Mouse (Mus musculus): ENCODE measurements at regions not wholly inside any gene's neighbourhood (a gene's known extent, or its start where the extent isn't known, plus 50 kb on each side); places are given as distances from the start of the nearest gene placed in this dataset.

DNA sequence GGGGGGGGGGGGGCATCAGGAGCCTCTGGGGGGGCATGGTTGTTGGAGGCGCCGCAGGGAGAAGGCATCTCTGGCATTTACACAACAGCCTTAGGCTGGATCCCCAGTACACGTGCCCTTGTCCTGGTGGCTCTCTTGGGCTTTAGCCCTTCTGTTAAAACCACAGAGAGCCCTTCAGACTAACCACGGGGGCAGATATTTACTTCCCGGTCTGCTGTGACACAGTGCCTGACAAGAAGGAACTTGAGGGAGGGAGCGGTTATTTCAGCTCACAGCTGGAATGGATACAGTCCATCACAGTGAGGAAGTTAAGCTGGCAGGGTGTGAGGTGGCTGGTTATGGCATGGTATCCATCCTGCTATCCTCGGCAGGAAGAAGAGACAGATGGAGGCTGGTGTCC, 71.0 kb upstream of the Gm11733 start:
- Histone ChIP-seq H3K4me3 (replicated peaks; ENCODE audit: low read depth, low read length) (no peak overlapping the region), H3K4me2 (ENCODE audit: low read length) (no peak overlapping the region), H3K27ac (replicated peaks; ENCODE audit: low read depth, low read length) (no peak overlapping the region), H3K9ac (replicated peaks; ENCODE audit: low read length) (no peak overlapping the region), H3K4me1 (ENCODE audit: control insufficient read depth, insufficient read depth, low read length) (peaks cover 57% of the 10 kb centered on the region), H3K9me3 (ENCODE audit: control insufficient read depth, low read length) (no peaks in the 10 kb centered on the region), H3K27me3 (ENCODE audit: control insufficient read depth, insufficient read depth, low read length) (no peaks in the 10 kb centered on the region), H3K36me3 (ENCODE audit: control insufficient read depth, insufficient read depth, low read length) (no peaks in the 10 kb centered on the region)
- WGBS: 32% methylated on average over 7 of the region's 7 CpGs
- ATAC-seq (ENCODE audit: low FRiP score, low TSS enrichment): no peak
- DNase-seq: no peak

DNA sequence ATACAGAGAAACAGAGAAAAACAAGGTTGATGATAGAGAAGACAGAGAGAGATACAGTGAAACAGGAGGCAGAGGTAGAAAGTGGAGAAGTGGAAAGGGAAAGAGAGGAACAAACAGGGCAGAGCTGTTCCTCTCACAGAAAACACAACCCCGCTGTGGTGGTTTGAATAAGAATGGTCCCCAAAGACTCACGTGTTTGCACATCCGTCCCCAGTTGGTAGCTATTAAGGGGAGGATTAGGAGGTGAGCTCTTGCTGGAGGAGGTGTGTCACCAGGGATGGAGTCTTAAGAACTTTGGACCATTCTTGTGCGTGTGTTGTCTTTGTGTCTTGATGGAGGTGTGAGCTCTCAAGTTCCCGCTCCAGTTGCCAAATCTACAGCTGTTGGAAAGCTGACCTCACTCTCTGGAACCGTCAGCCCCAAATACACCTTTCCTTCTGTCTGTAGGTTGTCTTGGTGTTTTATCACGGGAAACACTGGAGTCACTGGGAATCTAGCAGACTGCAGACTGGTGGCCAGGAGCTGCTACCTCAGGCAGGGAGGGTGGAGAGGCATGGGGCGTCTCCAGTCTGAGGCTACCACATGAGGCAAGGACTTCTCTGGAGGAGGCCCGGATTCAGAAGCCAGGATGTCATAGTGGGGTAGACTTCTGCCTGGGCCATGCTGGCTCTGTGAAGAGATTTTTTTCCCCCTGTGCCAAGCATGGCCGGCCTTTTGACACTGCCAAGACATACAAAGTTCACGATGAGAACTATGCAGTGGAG, 70.0 kb upstream of the Gm11733 start:
- Histone ChIP-seq H3K4me2 (ENCODE audit: low read length) (peak overlapping the region; percentile 53), H3K9me3 (ENCODE audit: control insufficient read depth, low read length) (no peaks in the 10 kb centered on the region), H3K4me3 (replicated peaks; ENCODE audit: low read depth, low read length) (no peak overlapping the region), H3K27me3 (ENCODE audit: control insufficient read depth, insufficient read depth, low read length) (no peaks in the 10 kb centered on the region), H3K9ac (replicated peaks; ENCODE audit: low read length) (no peak overlapping the region), H3K36me3 (ENCODE audit: control insufficient read depth, insufficient read depth, low read length) (no peaks in the 10 kb centered on the region), H3K27ac (replicated peaks; ENCODE audit: low read depth, low read length) (peak overlapping the region; percentile 78; the same call in 1 of the 2 replicates), H3K4me1 (ENCODE audit: control insufficient read depth, insufficient read depth, low read length) (peaks cover 47% of the 10 kb centered on the region)
- DNase-seq (peak; percentile 19), ATAC-seq (ENCODE audit: low FRiP score, low TSS enrichment) (no peak)
- WGBS: 13% methylated on average over 11 of the region's 11 CpGs

DNA sequence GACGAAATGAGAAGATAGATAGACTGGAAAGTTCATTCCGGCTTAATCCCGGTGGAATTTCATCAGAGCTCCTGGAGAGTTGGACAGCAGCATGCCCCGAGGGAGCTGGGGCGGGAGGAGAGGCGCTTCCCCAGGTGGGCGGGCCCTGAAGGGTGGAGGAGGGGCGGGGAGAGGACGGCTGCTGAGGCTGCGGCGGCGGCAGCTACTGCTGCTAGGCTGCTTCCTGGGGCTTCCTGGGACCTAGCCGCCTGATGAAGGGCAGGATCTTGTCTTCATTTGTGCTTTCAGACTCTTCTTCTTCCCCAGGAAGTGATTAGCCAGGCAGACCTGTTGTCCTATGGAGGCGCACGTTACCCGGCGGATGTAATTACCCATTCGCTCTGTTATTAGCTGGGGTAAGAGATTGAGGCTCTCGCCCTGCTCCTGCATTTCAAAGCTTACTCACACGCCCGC, 69.3 kb upstream of the Gm11733 start:
- Histone ChIP-seq H3K9me3 (ENCODE audit: control insufficient read depth, low read length) (no peaks in the 10 kb centered on the region), H3K4me3 (replicated peaks; ENCODE audit: low read depth, low read length) (peak overlapping the region; percentile 25), H3K36me3 (ENCODE audit: control insufficient read depth, insufficient read depth, low read length) (no peaks in the 10 kb centered on the region), H3K4me1 (ENCODE audit: control insufficient read depth, insufficient read depth, low read length) (peaks cover 44% of the 10 kb centered on the region), H3K27ac (replicated peaks; ENCODE audit: low read depth, low read length) (peak overlapping the region; percentile 78), H3K27me3 (ENCODE audit: control insufficient read depth, insufficient read depth, low read length) (no peaks in the 10 kb centered on the region), H3K9ac (replicated peaks; ENCODE audit: low read length) (peak overlapping the region; percentile 37; the same call in 1 of the 2 replicates), H3K4me2 (ENCODE audit: low read length) (peak overlapping the region; percentile 53)
- under 1% methylated on average over 21 of the region's 21 CpGs for WGBS
- DNase-seq: peak; percentile 81
- ATAC-seq (ENCODE audit: low FRiP score, low TSS enrichment): 0 out of 2 replicates have a peak, but pooled peaks have one; percentile 40

DNA sequence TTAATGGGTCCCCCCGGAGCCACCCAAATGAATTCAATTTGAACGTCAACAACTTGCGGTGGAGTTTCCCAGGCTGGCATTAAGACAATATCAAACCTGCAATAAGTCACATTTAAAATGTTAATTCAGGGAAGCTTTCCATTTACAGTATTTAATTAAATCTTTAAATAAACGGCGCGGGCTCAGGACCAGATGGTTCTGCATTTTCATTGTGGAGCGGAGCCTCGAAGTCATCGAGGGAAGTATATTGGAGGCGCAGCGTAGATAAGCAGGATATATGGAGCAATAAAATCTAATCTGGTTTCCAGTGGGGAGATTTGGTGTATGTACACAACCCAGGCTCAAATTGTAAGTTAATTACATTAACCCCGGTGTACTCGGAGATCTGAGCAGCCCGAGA, 68.7 kb upstream of the Gm11733 start:
- H3K9ac ChIP-seq (replicated peaks; ENCODE audit: low read length): no peak overlapping the region; the same call in 1 of the 2 replicates
- H3K4me2 ChIP-seq (ENCODE audit: low read length): peak overlapping the region; percentile 53
- 0 out of 2 replicates have a peak overlapping the region, but pooled peaks have one; percentile 25 for H3K4me3 ChIP-seq (replicated peaks; ENCODE audit: low read depth, low read length)
- no peak; the same call in 1 of the 2 replicates for ATAC-seq (ENCODE audit: low FRiP score, low TSS enrichment)
- H3K9me3 ChIP-seq (ENCODE audit: control insufficient read depth, low read length): no peaks in the 10 kb centered on the region
- 1% methylated on average over 14 of the region's 14 CpGs for WGBS
- H3K27ac ChIP-seq (replicated peaks; ENCODE audit: low read depth, low read length): peak overlapping the region; percentile 78
- peak; percentile 73 for DNase-seq
- no peaks in the 10 kb centered on the region for H3K27me3 ChIP-seq (ENCODE audit: control insufficient read depth, insufficient read depth, low read length)
- H3K36me3 ChIP-seq (ENCODE audit: control insufficient read depth, insufficient read depth, low read length): no peaks in the 10 kb centered on the region
- H3K4me1 ChIP-seq (ENCODE audit: control insufficient read depth, insufficient read depth, low read length): peaks cover 38% of the 10 kb centered on the region

DNA sequence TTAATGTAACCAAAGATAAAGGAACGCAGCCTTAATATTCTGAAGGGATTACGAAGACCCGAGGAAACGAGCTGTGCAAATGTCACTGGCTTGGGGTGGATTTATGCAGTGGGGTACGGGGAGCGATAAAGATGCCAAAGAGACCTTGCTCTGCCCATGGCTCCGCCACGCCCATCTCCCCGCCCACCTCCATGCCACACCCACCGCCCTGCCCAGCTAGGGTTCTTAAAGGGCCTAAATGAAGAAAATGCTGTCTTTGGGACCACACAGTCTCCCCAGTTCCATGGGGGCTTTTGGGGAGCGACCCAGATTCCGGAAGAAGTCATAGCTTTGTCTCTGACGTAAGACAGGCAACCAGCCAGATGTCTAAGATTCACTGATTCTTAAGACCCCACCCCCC, 68.2 kb upstream of the Gm11733 start:
- Histone ChIP-seq H3K27ac (replicated peaks; ENCODE audit: low read depth, low read length) (peak overlapping the region; percentile 78), H3K36me3 (ENCODE audit: control insufficient read depth, insufficient read depth, low read length) (no peaks in the 10 kb centered on the region), H3K4me2 (ENCODE audit: low read length) (peak overlapping the region; percentile 53), H3K9me3 (ENCODE audit: control insufficient read depth, low read length) (no peaks in the 10 kb centered on the region), H3K27me3 (ENCODE audit: control insufficient read depth, insufficient read depth, low read length) (no peaks in the 10 kb centered on the region), H3K4me3 (replicated peaks; ENCODE audit: low read depth, low read length) (no peak overlapping the region), H3K9ac (replicated peaks; ENCODE audit: low read length) (no peak overlapping the region), H3K4me1 (ENCODE audit: control insufficient read depth, insufficient read depth, low read length) (peaks cover 38% of the 10 kb centered on the region)
- WGBS: 10% methylated on average over 13 of the region's 13 CpGs
- ATAC-seq (ENCODE audit: low FRiP score, low TSS enrichment) (no peak), DNase-seq (peak; percentile 67)

DNA sequence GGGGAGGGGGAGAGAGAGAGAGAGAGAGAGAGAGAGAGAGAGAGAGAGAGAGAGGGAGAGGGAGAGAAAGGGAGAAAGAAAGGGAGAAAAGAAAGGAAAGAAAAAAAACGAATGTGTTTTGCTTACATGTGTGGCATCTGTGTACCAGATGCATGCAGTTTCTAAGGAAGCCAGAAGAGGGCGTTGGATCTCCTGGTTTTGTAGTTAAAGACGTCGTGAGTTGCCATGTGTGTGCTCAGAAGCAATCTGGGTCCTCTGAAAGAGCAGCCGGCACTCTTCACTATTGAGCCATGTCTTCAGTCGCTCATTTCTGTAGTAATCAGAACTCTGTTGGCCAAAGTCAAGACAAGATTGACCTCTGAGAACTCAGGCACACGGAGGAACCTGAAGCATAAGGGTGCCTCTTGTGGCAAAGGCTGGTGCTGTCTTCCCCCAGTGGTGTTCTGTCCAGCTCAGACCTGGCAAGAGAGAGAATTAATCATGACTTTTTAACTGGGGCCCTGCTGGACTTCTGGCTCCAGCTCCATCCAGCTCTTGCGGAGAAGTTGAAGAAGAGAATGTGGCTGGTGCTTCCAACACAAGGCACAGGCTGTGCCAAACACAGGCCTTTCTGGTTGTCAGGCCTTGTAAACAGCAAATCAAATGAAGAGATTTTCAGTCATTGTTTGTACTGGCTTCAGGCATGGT, 67.0 kb upstream of the Gm11733 start:
- no peak overlapping the region for H3K4me3 ChIP-seq (replicated peaks; ENCODE audit: low read depth, low read length)
- no peak overlapping the region for H3K4me2 ChIP-seq (ENCODE audit: low read length)
- H3K9me3 ChIP-seq (ENCODE audit: control insufficient read depth, low read length): no peaks in the 10 kb centered on the region
- WGBS: 62% methylated on average over 8 of the region's 8 CpGs
- DNase-seq (no peak), ATAC-seq (ENCODE audit: low FRiP score, low TSS enrichment) (no peak)
- no peaks in the 10 kb centered on the region for H3K36me3 ChIP-seq (ENCODE audit: control insufficient read depth, insufficient read depth, low read length)
- no peak overlapping the region for H3K9ac ChIP-seq (replicated peaks; ENCODE audit: low read length)
- no peaks in the 10 kb centered on the region for H3K27me3 ChIP-seq (ENCODE audit: control insufficient read depth, insufficient read depth, low read length)
- H3K4me1 ChIP-seq (ENCODE audit: control insufficient read depth, insufficient read depth, low read length): peaks cover 38% of the 10 kb centered on the region
- H3K27ac ChIP-seq (replicated peaks; ENCODE audit: low read depth, low read length): no peak overlapping the region

DNA sequence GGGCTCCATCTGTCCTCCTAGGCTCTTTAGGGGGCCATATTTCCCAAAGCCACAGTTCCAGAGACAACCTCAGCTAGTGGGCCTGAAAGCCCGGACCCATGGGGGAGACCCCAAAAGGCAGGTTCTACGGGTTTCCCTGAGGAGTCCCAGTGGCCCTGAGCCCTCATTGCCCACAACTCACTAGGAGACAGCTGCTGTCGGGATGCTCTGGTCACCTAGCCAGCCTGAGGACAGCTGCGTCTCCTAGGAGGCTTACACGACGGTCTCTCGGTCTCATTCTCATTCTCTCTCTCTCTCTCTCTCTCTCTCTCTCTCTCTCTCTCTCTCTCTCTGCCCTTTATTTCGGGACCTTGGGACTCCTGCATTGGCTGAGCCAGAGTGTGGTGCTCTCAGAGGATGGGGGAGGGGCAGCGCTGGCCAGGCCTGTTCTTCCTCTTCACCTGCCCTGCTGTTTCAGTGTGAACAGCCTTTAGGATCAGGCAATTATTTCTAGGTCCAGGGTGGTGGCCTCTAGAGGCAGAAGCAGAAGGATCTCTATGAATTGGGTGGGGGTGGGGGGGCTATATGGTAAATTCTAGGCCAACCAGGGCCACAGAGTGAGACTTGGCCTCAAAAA, 66.1 kb upstream of the Gm11733 start:
- no peaks in the 10 kb centered on the region for H3K9me3 ChIP-seq (ENCODE audit: control insufficient read depth, low read length)
- WGBS: 45% methylated on average over 9 of the region's 9 CpGs
- peak; percentile 26 for DNase-seq

DNA sequence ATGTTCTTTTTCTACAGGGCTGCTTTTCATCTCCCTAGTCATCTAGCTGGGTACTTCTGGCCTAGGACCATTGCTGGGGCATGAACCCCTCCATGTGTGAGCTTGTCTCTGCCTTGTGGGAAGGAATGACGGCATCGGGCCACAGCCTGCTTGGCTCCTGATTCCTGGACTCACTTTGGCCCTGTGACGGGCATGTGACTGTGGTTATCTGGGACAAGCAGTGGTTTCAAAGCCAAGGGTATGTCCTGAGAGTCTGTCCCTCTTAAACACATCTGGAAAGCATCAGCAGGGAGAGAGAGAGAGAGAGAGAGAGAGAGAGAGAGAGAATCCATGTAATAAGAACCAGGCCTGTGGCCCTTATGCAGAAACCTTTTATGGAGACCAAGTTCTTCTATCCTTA, 65.2 kb upstream of the Gm11733 start:
- Histone ChIP-seq H3K9ac (replicated peaks; ENCODE audit: low read length) (no peak overlapping the region), H3K36me3 (ENCODE audit: control insufficient read depth, insufficient read depth, low read length) (no peaks in the 10 kb centered on the region), H3K27me3 (ENCODE audit: control insufficient read depth, insufficient read depth, low read length) (no peaks in the 10 kb centered on the region), H3K4me2 (ENCODE audit: low read length) (no peak overlapping the region), H3K9me3 (ENCODE audit: control insufficient read depth, low read length) (no peaks in the 10 kb centered on the region), H3K4me3 (replicated peaks; ENCODE audit: low read depth, low read length) (no peak overlapping the region), H3K4me1 (ENCODE audit: control insufficient read depth, insufficient read depth, low read length) (peaks cover 28% of the 10 kb centered on the region), H3K27ac (replicated peaks; ENCODE audit: low read depth, low read length) (no peak overlapping the region)
- WGBS: 89% methylated on average over 3 of the region's 3 CpGs
- ATAC-seq (ENCODE audit: low FRiP score, low TSS enrichment) (no peak), DNase-seq (no peak)

More for the DNA sequence above, 66.1 kb upstream of the Gm11733 start:
- ATAC-seq (ENCODE audit: low FRiP score, low TSS enrichment): no peak
- Histone ChIP-seq H3K4me2 (ENCODE audit: low read length) (no peak overlapping the region), H3K36me3 (ENCODE audit: control insufficient read depth, insufficient read depth, low read length) (no peaks in the 10 kb centered on the region), H3K4me1 (ENCODE audit: control insufficient read depth, insufficient read depth, low read length) (peaks cover 37% of the 10 kb centered on the region), H3K27ac (replicated peaks; ENCODE audit: low read depth, low read length) (no peak overlapping the region), H3K9ac (replicated peaks; ENCODE audit: low read length) (no peak overlapping the region), H3K27me3 (ENCODE audit: control insufficient read depth, insufficient read depth, low read length) (no peaks in the 10 kb centered on the region), H3K4me3 (replicated peaks; ENCODE audit: low read depth, low read length) (no peak overlapping the region)

Measured in midbrain, embryonic 14.5 days (tissue).